Mouse (Mus musculus) monocyte, adult 5-6 weeks (primary cell): ENCODE data around the gene Galnt13. TPM values are rescaled to one million over a fixed set of nuclear protein-coding genes. Genes with fewer than 3 reads are reported as not detected.
"Not testable (repeated sequence)": the region's sequence is repeated elsewhere in the genome, so short reads cannot be mapped to it uniquely, and the experiment has no call there.

Experiments
- ATAC-seq: fragments of 153-309, 156-312 bp; replicated peaks from 2 replicates; pipeline ENCODE4 v1.8.0; 2017; ENCODE audit warnings: mild to moderate bottlenecking; ENCODE audit not compliant: low TSS enrichment, insufficient number of reproducible peaks, severe bottlenecking, poor library complexity, low FRiP score
- total RNA-seq: library from RNA; stranded (forward); fragments of 200-1000, 200-491, 200-594 nt; gene quantifications from 3 replicates; pipeline ENCODE4 v1.2.3, GENCODE M21; 2017

Galnt13 gene
- total RNA-seq = not detected in 3 replicates

DNA sequence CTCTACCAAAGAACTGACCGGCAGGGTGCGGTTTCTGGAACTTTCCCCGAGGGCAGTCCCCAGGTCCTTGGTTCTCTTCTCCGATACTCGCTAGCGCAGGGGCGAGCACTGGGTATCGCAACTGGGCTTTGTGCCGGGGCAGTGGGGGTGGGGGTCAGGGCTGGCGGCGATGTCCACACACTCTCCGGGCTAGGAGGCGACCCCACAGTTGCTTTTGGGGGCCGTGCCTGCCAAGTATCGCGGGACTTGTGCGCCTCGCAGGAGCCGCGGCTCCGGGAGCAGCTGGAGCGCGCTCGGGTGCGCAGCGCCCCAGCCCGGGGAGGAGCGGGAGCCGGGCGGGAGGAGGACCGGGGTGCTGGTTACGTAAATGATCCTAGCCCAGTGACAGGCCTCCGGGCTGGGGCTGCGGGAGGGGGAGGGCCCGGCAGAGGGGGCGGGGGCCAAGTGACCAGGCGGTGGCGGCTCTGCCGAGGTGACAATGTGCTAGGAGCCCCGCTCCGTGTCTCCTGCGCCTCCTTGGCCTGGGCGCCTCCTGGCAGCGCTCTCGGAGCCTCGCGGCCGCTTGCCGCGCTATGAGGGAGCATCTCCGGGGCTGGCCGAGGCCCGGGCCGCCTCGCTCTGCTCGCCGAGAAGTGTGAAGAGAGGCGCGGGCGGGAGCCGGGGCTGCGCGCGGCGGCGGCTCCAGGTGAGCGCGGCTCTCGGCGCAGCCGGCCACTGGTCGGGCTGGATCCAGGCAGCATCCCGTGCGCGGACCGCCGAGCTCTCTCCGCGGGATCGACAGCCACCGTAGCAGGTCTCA, at the start of gene Galnt13:
Gene Galnt13, plus strand, starts transcription at position 381 of the 799 bp plus-strand sequence.
- ATAC-seq = no peak

DNA sequence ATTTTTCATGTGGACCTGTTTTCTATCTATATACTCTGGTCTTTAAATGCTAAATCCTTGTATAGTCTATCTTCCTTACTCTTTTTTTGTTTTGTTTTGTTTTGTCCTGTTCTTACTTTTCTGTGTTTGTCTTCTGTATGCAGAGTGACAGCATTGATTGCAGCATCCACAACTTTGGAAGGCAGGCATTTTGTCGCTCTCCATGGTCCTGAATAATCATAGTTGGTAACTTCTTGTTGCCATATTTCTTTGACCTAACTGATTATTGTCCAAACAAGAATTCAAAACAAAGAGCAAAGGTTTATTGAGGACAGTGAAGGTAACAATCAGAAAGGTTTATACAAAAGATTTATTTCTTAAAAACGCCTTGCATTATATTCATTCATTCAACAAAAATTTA, 5.1 kb upstream of the Galnt13 start:
- ATAC-seq = no peak

DNA sequence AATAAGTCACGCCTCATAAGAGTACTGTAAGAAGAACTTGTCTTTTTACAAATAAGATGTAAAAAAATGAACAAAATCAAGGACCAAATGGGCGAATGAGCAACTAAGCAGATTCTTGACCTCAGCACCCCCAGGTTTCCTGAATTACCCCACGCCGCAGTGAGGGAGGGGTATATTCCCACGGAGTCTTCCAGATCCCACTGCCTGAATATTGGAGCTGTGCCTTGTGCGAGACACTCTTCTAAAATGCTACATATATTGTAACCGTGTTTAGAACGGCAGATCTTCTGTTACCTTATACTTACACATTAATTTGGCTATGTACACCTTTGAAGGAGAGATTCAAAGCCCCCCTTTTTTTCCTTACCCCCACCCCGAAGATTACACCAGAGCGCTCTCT, 737 bp upstream of the Galnt13 start:
- no peak for ATAC-seq

DNA sequence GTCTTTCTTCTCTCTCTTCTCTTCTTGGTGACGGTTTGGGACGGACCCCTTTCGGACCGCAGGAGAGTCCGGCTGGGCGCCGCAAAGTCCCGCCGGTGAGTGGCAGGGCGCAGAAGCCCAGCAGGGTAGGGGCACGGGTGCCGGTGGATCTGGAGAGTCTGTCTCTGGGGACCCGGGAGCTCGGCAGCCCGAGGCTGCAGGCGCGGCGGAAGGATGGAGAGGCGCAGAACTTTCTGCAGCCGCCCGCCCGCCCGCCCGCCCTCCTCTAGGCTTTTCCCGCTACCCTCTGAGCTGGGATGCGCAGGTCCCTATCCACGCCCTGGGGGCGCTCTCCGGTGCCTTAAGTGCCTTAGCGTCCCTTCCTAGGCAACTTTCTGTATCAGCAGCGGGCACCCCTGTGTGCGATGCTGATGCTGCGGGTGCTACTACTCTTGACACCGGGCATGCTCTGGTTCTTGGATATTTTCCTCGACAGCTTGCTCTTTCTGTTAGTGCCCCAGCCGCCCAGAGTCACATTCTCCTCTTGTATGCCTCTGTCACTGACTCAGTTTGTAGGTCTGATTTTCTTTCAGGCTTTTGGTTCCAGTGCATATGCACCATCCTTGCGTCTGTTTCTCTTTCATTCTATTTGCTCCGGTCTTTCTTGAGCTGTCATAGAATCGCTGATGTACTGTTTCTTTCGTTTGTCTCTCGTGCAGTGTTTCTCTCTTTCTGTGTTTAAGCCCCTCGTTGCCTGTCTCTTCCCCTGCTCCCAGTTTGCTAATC, 801 bp downstream of the Galnt13 start:
- ATAC-seq = no peak

DNA sequence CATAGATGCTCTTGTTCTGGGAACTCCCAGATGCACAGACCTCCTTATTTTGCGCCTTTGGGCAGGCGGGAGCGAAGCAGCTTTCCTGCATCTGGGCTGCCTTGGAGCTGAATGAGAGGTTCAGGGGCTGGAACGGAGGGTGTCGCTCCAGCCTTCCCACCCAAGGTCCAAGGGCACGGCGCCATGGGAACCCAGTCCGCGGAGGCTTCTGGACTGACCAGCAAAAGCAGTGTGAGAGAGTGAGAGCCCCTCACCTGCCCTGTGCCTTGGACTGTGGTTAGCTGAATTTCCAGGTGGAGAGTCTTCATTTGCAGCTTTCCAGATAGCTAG, 1.3 kb downstream of the Galnt13 start:
- ATAC-seq = no peak

DNA sequence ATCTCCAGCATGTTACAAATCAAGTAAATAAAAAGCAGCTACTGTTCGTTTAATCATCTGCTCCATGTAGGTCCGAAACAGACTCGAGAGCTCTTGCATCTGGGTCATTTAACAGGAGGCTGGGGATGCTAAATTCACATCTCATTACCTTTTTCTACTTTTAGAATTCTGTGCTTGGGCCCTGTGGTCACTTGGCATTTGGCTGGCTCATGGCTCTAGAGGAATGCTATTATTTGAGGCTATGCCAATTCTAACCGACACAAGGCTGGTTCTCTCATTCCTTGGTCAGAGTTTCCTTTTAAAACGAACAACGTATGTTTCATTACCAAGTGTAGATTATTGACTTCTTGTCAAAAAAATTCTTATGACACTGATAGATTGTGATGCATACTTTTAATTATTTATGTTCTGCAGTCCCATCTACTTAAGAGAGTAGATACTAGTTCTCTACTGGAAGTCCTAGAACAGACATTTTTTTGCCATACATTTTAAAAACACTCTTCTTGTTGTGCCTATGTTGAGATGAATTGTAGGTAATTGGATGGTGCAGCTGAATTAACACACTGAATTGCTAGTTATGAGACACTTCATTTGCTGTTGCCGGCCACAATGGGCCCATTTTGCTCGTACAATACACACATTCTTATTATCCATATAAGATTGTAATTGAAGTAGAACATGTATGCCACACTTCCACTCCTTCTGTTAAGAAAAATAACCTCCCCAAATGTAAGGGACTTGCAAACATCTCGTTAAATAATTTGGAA, 6.8 kb downstream of the Galnt13 start:
- ATAC-seq = no peak

DNA sequence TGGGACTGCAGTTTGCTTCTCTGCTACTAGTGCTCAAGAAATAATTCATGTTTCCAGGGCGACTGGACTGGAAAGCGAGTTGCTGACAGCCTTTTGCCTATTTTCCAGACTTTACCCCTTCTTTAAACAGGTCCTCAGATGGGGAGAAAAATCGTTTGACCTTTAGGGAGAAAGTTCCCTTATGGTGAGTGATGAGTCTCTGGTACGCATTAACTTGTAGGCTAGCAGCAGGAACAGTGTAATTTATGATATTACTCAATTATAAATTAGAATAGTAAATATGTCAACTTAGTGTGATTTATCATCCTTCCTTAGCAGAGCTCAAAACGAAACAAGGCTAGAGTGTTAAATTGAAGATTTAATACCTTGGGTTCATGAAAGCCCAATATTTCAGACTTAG, 47.3 kb downstream of the Galnt13 start:
- no peak for ATAC-seq

DNA sequence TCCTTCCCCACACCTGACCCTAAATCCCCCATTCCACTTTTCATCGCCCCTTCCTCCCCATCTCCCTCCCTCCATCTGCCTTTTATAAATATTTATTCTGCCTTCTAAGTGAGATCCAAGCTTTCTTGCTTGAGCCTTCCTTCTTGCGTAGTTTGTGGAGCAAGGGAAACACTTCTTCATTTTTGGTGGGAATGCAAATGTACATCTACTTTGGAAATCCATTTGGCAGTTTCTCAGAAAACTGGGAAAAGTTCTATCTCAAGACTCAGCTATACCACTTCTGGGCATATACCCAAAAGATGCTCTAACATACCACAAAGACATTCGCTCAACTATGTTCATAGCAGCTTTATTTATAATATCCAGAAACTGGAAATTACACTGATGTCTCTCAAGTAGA, 86.9 kb downstream of the Galnt13 start:
- no peak for ATAC-seq

DNA sequence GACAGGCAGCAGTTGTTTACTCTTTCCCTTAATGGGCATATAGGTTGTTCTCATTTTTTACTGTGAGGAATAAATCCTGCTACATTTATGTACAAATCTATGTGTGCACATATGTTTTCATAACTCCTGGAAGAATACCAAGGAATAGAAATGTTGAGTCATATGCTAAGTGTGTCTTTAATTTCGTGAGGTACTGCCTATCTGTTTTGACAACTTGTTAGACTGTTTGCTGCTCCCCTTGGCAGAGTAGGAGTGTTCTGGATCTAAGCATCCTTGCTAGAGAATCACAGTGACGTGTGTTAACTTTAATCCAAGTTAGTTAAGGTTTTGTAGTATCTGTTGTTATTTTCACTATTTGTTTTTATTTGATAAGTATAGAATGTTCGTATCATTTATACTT, 91.0 kb downstream of the Galnt13 start:
- no peak for ATAC-seq

DNA sequence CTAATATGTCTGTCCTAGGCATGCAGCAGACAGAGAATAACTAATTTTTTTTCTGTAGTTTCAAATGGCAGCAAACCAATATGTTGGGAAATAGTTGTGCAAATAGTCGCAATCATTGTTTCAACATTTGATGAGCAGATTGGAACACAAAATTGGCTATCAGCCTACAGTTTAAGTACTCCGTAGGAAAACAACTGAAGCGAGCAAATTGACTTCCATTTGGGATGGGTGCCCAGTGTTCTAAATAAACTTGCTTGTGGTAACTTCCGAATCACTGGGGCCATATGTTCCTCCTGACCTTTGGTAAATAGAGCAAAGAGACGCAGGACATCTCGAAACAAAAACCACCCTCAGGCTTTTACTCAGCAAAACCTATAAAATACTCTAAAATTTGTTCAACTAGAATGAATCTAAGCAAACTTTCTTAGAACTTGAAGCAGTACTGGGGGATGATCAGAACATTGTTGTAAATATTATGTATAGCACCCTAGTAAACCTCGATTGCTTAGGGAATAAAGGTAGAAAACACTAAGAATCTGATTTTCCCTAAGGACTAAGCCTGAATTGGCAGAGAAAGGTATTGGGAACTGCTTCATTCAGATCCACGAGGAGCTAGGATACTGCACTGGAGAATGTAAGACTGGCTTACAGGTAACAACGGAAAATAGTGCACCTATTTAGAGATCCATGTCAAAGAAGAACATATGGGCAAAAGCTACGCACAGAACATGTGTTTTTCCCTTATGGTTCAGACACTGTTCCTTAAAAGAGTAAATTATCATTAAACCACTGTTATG, 122.4 kb downstream of the Galnt13 start:
- ATAC-seq = no peak

DNA sequence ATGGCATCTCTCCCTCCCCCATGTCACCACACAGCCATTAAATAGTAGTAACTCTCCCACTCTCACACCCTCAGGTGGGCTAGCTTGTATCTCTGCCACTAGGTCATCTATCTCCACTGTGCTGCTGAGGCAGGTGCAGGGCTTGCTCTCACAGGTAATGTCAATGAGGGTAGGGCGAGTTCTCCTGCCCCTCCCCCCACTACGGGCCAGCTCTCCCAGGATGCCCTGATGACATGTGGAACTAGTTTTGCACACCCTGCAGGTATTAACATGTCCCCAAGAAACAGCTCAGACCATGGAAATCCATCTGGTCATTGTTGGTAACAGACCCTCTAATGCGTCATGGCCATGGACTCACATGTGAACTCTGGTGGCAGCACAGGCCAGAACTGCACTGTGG, 129.0 kb downstream of the Galnt13 start:
- ATAC-seq = peak; percentile 59; the same call in 1 of the 2 replicates

DNA sequence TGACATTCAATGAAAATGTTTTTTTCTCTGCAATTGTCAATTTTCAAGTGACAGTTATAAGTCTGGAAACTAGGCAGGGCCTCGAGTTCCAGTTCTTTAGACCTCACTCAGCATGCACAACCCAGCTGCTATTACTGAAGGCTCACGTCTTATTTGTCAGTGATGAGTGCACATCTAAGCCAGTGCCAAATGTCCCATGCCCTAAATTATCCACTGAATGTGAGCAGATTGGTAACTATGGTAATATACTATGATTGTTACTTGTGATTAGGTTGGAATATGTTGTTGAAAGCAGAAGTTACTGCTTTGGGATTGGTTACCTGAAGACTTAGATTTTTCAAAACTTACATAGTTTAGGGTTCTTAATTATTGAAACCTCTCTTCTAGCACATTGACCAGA, 131.1 kb downstream of the Galnt13 start:
- ATAC-seq = no peak

DNA sequence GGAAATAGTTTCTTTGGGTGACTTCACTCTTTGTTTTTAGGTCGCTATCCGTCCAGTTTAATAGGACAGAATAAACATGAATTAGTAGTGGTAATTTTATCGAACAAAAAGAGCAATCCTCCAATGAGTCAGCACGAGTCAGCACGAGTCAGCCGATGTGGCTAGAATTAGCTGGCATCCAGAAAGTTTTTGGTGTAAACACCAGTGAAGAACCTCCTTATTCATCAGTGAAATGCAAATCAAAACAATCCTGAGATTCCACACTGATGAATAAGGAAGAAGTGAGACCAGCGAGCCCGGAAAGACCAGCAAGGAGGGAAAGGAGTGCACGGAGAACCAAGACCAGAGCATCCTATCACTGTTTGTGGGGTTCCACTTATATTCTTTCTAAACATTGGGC, 131.5 kb downstream of the Galnt13 start:
- ATAC-seq = no peak

DNA sequence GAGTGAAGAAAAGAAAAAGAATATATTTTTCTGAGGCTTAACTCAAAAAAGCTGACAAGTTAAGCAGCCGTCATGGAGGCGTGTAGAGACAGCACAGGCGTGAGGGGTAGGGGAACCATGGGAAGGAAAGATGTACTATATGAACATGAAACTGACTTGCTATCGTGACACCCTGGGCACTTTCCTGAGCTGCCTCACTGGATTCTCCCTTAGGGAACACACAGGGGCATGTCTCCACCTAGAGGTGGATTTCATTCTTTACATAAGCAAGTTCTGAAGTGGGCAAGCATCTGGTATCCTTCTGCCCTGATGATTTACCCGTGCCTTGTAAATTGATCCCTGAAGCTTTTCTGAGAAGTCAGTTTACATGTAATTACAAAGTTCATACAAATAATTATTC, 277.7 kb downstream of the Galnt13 start:
- not testable (repeated sequence) for ATAC-seq

DNA sequence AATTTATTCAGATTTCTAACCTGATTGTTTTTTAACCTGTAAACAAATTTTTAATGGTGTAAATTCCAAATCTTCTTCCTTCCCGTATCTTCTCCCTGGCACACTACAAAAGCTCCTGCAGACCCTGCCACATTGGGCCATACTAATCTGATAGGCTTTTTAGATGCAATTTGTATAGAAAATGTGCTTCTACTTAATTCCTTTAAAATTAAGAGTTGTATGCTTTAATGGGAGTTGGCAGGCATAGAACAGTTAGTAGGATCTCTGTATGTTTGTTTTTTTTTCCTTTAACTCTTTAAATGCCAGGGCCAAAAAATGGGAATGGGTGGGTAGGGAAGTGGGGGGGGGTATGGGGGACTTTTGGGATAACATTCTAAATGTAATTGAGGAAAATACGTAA, 315.1 kb downstream of the Galnt13 start:
- no peak for ATAC-seq

DNA sequence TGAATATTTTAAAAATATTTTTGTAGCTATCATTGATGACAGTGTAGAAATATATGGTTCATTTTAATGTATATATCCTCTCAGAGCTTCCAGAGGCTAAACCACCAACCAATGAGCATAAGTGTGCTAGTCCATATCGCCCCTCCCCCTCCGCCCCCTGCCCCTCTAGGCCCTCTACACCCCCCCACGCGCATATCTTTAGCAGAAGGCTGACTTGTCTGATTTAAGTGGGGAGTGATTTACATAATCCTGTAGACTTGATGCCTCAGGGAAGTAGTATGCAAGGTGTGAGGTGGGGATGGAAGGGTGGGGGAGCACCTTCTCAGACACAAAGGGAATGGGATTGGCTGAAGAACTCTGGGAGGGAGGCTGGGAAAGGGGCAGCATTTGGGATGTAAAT, 323.7 kb downstream of the Galnt13 start:
- ATAC-seq = no peak

DNA sequence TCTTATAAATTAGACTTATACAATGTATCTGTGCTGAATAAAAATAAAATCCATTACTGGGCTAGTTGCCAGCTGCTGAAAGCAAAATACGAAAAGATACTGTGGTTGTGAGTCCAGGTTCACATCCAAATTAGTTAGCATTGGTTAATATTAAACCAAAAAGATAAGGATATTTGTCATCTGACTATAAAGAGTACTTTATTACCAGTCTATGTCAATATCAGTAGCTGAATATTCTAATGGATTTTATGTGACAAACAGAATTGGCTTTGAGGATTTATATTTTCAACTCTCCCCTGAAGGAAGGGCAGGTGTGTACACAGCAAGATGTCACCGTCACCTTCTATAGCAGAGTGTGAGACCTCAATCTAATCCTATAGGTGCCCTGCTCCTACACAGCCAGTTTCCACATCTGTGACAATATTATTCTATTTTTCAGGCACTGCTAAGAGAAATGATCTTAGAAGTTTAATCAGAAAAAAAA, 342.7 kb downstream of the Galnt13 start:
- no peak for ATAC-seq

DNA sequence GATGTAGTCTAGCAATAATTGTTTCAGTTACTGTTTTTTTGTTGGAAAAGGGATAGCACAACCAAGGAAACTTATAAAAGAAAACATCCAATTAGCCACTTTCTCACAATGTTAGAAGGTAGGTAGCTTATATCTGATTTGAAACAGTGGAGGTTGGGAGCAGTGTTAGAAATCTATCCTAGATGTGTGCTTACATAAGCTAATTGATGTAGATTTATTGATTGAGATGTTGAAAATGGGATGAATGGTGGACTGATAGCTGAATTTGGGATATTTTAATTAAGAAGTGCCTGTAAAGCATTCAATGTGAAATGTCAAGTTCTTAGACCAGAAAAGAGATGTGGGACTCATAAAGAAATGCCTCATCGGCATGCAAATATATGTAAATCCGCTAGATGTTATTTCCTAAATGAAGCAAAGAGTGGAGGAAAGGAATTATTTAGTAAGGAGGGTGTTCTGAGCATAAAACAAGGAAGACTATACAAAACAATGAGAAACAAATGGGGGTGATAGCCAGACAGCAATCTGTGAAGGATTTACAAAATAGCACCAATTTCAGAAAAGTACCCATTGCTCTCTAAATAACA, 377.6 kb downstream of the Galnt13 start:
- ATAC-seq = no peak
